14 mouse cellular contexts compared by ENCODE assay signal in the genomic region with DNA sequence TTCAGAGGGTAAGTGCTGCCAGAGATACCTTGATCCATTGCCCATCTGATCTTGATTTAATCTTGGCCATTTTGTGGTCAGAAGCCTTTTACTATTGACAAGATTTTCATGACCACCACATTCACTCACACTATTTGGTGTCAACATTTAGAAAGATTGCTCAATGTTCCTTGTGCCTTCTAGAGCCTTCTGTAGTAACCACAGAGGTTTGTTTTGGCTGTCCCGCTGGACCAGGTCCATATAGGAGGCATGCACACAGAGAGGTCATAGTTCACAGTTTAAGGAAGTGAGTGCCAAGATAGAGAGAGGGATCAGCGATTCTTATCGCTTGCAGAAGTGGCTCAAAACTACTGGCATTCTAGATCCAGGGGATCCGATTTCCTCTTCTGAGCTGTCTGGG. TPM values are rescaled to one million over a fixed set of nuclear protein-coding genes. Genes with fewer than 3 reads are reported as not detected.
DNase-seq lines count a peak whose midpoint lies in the region; ATAC-seq and TF ChIP-seq lines count a peak whose summit lies in the region.
"Had no signal": no experiment of that assay in that cellular context is flagged by ENCODE, and none has a peak within 500 bp of the region (broad histone marks: within the 10 kb centered on the region; RNA-seq: fewer than 3 reads in every experiment).

No protein-coding gene starts in this region.

- 0 out of 2 replicates have a peak, but pooled peaks have one; percentile 11 for ATAC-seq in liver, embryonic 12.5 days
- ATAC-seq in liver, embryonic 11.5 days (replicated peaks; ENCODE audit: low FRiP score), result no peak
- peak; percentile 86 for ATAC-seq in liver, postnatal 0 days
- ATAC-seq in neutrophil, adult 5-6 weeks (ENCODE audit: extremely low read depth, insufficient number of reproducible peaks, low FRiP score, poor library complexity, severe bottlenecking), result peak; percentile 58
- ATAC-seq in hindbrain, embryonic 14.5 days (ENCODE audit: low FRiP score), result no peak
- ATAC-seq: inflammation-experienced regulatory T-cells, adult 6 months; midbrain, embryonic 13.5 days had no signal

- no peak overlapping the region for H3K27ac ChIP-seq in liver, embryonic 12.5 days
- no peak overlapping the region for H3K27ac ChIP-seq in liver, embryonic 11.5 days (ENCODE audit: low read depth, low read length)
- peak overlapping the region; percentile 46; the same call in 1 of the 2 replicates for H3K27ac ChIP-seq in liver, postnatal 0 days (ENCODE audit: low read depth)
- H3K27ac ChIP-seq in hindbrain, embryonic 14.5 days, result no peak overlapping the region
- H3K27ac ChIP-seq: embryonic facial prominence, embryonic 15.5 days; limb, embryonic 12.5 days; midbrain, embryonic 13.5 days had no signal

- no peak overlapping the region for H3K9ac ChIP-seq in liver, embryonic 12.5 days
- no peak overlapping the region for H3K9ac ChIP-seq in liver, embryonic 11.5 days (ENCODE audit: low read depth, low read length)
- no peak overlapping the region for H3K9ac ChIP-seq in liver, postnatal 0 days (replicated peaks)
- H3K9ac ChIP-seq in hindbrain, embryonic 14.5 days, result no peak overlapping the region
- H3K9ac ChIP-seq: embryonic facial prominence, embryonic 15.5 days; limb, embryonic 12.5 days; midbrain, embryonic 13.5 days had no signal

- no peak overlapping the region for H3K4me2 ChIP-seq in liver, embryonic 12.5 days
- H3K4me2 ChIP-seq in liver, embryonic 11.5 days, result no peak overlapping the region
- no peak overlapping the region for H3K4me2 ChIP-seq in liver, postnatal 0 days (ENCODE audit: low read depth, low read length)
- no peak overlapping the region for H3K4me2 ChIP-seq in hindbrain, embryonic 14.5 days (replicated peaks)
- H3K4me2 ChIP-seq: embryonic facial prominence, embryonic 15.5 days; limb, embryonic 12.5 days; midbrain, embryonic 13.5 days had no signal

- TF ChIP-seq EP300 in liver, postnatal 0 days (IDR thresholded peaks at IDR 0.05; ENCODE audit: low read depth), result no peak

- no peaks in the 10 kb centered on the region for H3K9me3 ChIP-seq in liver, embryonic 12.5 days (replicated peaks)
- no peaks in the 10 kb centered on the region for H3K9me3 ChIP-seq in liver, embryonic 11.5 days (ENCODE audit: control insufficient read depth, low read length)
- H3K9me3 ChIP-seq in liver, postnatal 0 days (ENCODE audit: low read length), result no peaks in the 10 kb centered on the region
- no peaks in the 10 kb centered on the region for H3K9me3 ChIP-seq in hindbrain, embryonic 14.5 days (ENCODE audit: control insufficient read depth, low read length)
- H3K9me3 ChIP-seq: embryonic facial prominence, embryonic 15.5 days; limb, embryonic 12.5 days; midbrain, embryonic 13.5 days had no signal

- H3K4me1 ChIP-seq in liver, embryonic 12.5 days, result peaks cover 8% of the 10 kb centered on the region; the same call in 1 of the 2 replicates
- peaks cover 6% of the 10 kb centered on the region; the same call in 1 of the 2 replicates for H3K4me1 ChIP-seq in liver, embryonic 11.5 days (replicated peaks; ENCODE audit: control insufficient read depth, insufficient read depth, low read length)
- H3K4me1 ChIP-seq in liver, postnatal 0 days (ENCODE audit: insufficient read depth), result peaks cover 24% of the 10 kb centered on the region
- no peaks in the 10 kb centered on the region for H3K4me1 ChIP-seq in hindbrain, embryonic 14.5 days (replicated peaks; ENCODE audit: control insufficient read depth, insufficient read depth, low read length)
- H3K4me1 ChIP-seq: embryonic facial prominence, embryonic 15.5 days; limb, embryonic 12.5 days; midbrain, embryonic 13.5 days had no signal

- no peaks in the 10 kb centered on the region for H3K36me3 ChIP-seq in liver, embryonic 12.5 days
- no peaks in the 10 kb centered on the region for H3K36me3 ChIP-seq in liver, embryonic 11.5 days (ENCODE audit: control insufficient read depth, insufficient read depth, low read length)
- H3K36me3 ChIP-seq in liver, postnatal 0 days (replicated peaks; ENCODE audit: insufficient read depth, low read length), result no peaks in the 10 kb centered on the region
- H3K36me3 ChIP-seq in hindbrain, embryonic 14.5 days (replicated peaks; ENCODE audit: control insufficient read depth, insufficient read depth), result no peaks in the 10 kb centered on the region
- H3K36me3 ChIP-seq: embryonic facial prominence, embryonic 15.5 days; limb, embryonic 12.5 days; midbrain, embryonic 13.5 days had no signal

- 26% methylated on average over 4 of the region's 4 CpGs for WGBS in liver, embryonic 12.5 days (ENCODE audit: insufficient replicate concordance)
- 35% methylated on average over 4 of the region's 4 CpGs for WGBS in liver, embryonic 11.5 days
- 21% methylated on average over 4 of the region's 4 CpGs for WGBS in liver, postnatal 0 days (ENCODE audit: insufficient replicate concordance)
- WGBS in hindbrain, embryonic 14.5 days, result 83% methylated on average over 4 of the region's 4 CpGs

- H3K4me3 ChIP-seq in liver, embryonic 12.5 days, result no peak overlapping the region
- H3K4me3 ChIP-seq in liver, embryonic 11.5 days (ENCODE audit: low read depth, low read length), result no peak overlapping the region
- H3K4me3 ChIP-seq in liver, postnatal 0 days (ENCODE audit: low read depth, low read length), result no peak overlapping the region
- no peak overlapping the region for H3K4me3 ChIP-seq in hindbrain, embryonic 14.5 days (replicated peaks; ENCODE audit: low read length)
- H3K4me3 ChIP-seq: embryonic facial prominence, embryonic 15.5 days; limb, embryonic 12.5 days; midbrain, embryonic 13.5 days had no signal

- TF ChIP-seq CTCF in liver, postnatal 0 days (IDR thresholded peaks at IDR 0.05; ENCODE audit: low read depth), result no peak

- peak; percentile 36 for DNase-seq in adrenal gland, postnatal 14 days
- no peak for DNase-seq in adrenal gland, postnatal 4 days (ENCODE audit: low spot score in 2 of 2)
- DNase-seq in liver, embryonic 11.5 days (ENCODE audit: low spot score), result no peak
- DNase-seq in liver, postnatal 0 days, result peak; percentile 42
- DNase-seq in hindbrain, embryonic 14.5 days (ENCODE audit: low spot score), result no peak
- no peak for DNase-seq in right cerebral cortex, postnatal 4 days
- DNase-seq: adrenal gland, adult 8-10 months; cerebellum, adult 8-10 months had no signal

- H3K27me3 ChIP-seq in liver, embryonic 12.5 days (replicated peaks), result no peaks in the 10 kb centered on the region
- no peaks in the 10 kb centered on the region for H3K27me3 ChIP-seq in liver, embryonic 11.5 days (replicated peaks; ENCODE audit: control insufficient read depth, insufficient read depth, low read length)
- H3K27me3 ChIP-seq in liver, postnatal 0 days (ENCODE audit: insufficient read depth, low read length), result no peaks in the 10 kb centered on the region
- no peaks in the 10 kb centered on the region for H3K27me3 ChIP-seq in hindbrain, embryonic 14.5 days (ENCODE audit: control insufficient read depth, insufficient read depth, low read length)
- H3K27me3 ChIP-seq: embryonic facial prominence, embryonic 15.5 days; limb, embryonic 12.5 days; midbrain, embryonic 13.5 days had no signal

RNA-seq across cellular contexts. Expression of a gene that starts 48.7 kb away (rescaled TPM):
- total RNA-seq in adrenal gland, postnatal 14 days (2021), result 65.8 and 65.9 TPM in 2 replicates
- total RNA-seq in adrenal gland, postnatal 4 days (2021), result 10 to 100 TPM; 65.8 to 67.5 TPM
- polyA plus RNA-seq in liver, embryonic 12.5 days (2016; fragmentation: Nextera tagmentation; extraction: Ambion mirVana), result 3.2 and 3.3 TPM in 2 replicates
- polyA plus RNA-seq in liver, embryonic 11.5 days (2014; fragmentation: Nextera tagmentation; extraction: Ambion mirVana), result 4.6 and 5.0 TPM in 2 replicates
- 2.7 and 3.3 TPM in 2 replicates for polyA plus RNA-seq in liver, postnatal 0 days (2015; fragmentation: Nextera tagmentation; extraction: Ambion mirVana)
- total RNA-seq in neutrophil, adult 5-6 weeks (2017), result 15.1 and 15.7 TPM in 2 replicates
- polyA plus RNA-seq in hindbrain, embryonic 14.5 days (2014; fragmentation: Nextera tagmentation; extraction: Ambion mirVana), result 10.1 and 10.3 TPM in 2 replicates

Comparison
In these comparisons a context has a peak if more than half of its experiments do, and no peak if none do; other contexts are left out.
1. DNase-seq: peak in adrenal gland, postnatal 14 days (single experiment) and liver, postnatal 0 days (single experiment); none in adrenal gland, postnatal 4 days (0 of 2), liver, embryonic 11.5 days (single experiment), hindbrain, embryonic 14.5 days (single experiment) and right cerebral cortex, postnatal 4 days (single experiment).
2. ATAC-seq: peak in liver, embryonic 12.5 days (single experiment), liver, postnatal 0 days (single experiment) and neutrophil, adult 5-6 weeks (single experiment); none in liver, embryonic 11.5 days (single experiment) and hindbrain, embryonic 14.5 days (single experiment).